Mouse (Mus musculus): Measurements from ENCODE around the gene Rbmx.

- no peak for TF ChIP-seq CTCF (IDR thresholded peaks at IDR 0.05; ENCODE audit: low read depth)
- TF ChIP-seq EP300 (IDR thresholded peaks at IDR 0.05; ENCODE audit: low read depth) = no peak
Observed at GRCm38 (mm10) chrX:57372965-57373364, 19.9 kb downstream of the Rbmx start.
